Mouse (Mus musculus): ENCODE results near the gene Dcst2. TPM values are rescaled to one million over a fixed set of nuclear protein-coding genes. Genes with fewer than 3 reads are reported as not detected.

Gene Dcst2
- total and polyA plus RNA-seq, 2 experiments from 2014 or later: 0.07 TPM; not detected in 1

- TF ChIP-seq EP300 (IDR thresholded peaks at IDR 0.05; ENCODE audit: low read depth) (no peak), CTCF (IDR thresholded peaks at IDR 0.05; ENCODE audit: low read depth) (no peak)
- ATAC-seq (ENCODE audit: insufficient read depth, low read depth) (no peak), DNase-seq (ENCODE audit: low spot score) (no peak)
- peaks cover 2% of the 10 kb centered on the region; the same call in 1 of the 2 replicates for H3K4me1 ChIP-seq (ENCODE audit: control insufficient read depth, insufficient read depth)
- no peak overlapping the region for H3K9ac ChIP-seq (replicated peaks; ENCODE audit: low read depth, low read length)
- no peaks in the 10 kb centered on the region for H3K9me3 ChIP-seq (replicated peaks; ENCODE audit: control insufficient read depth, low read length)
- no peaks in the 10 kb centered on the region for H3K36me3 ChIP-seq (replicated peaks; ENCODE audit: control insufficient read depth, insufficient read depth, low read length)
- H3K27me3 ChIP-seq (ENCODE audit: control insufficient read depth, insufficient read depth, low read length): peaks cover 25% of the 10 kb centered on the region; the same call in 1 of the 2 replicates
- WGBS: 70% methylated on average over 6 of the region's 6 CpGs
- H3K4me2 ChIP-seq (ENCODE audit: low read depth, low read length): no peak overlapping the region
- peak overlapping the region; percentile 58 for H3K27ac ChIP-seq (ENCODE audit: low read depth)
- no peak overlapping the region for H3K4me3 ChIP-seq (ENCODE audit: low read depth, low read length)
Observed at GRCm38 (mm10) chr3:89355512-89355902, 6.3 kb upstream of the Dcst2 start.

GRCm38 (mm10) chr3:89356029-89356428 is 5.7 kb upstream of the Dcst2 start:
- Histone ChIP-seq H3K4me3 (ENCODE audit: low read depth, low read length) (no peak overlapping the region), H3K36me3 (replicated peaks; ENCODE audit: control insufficient read depth, insufficient read depth, low read length) (no peaks in the 10 kb centered on the region), H3K27me3 (ENCODE audit: control insufficient read depth, insufficient read depth, low read length) (peaks cover 20% of the 10 kb centered on the region; the same call in 1 of the 2 replicates), H3K9me3 (replicated peaks; ENCODE audit: control insufficient read depth, low read length) (no peaks in the 10 kb centered on the region), H3K4me2 (ENCODE audit: low read depth, low read length) (no peak overlapping the region), H3K27ac (ENCODE audit: low read depth) (no peak overlapping the region), H3K9ac (replicated peaks; ENCODE audit: low read depth, low read length) (no peak overlapping the region), H3K4me1 (ENCODE audit: control insufficient read depth, insufficient read depth) (no peaks in the 10 kb centered on the region; the same call in 1 of the 2 replicates)
- ATAC-seq (ENCODE audit: insufficient read depth, low read depth): no peak
- WGBS: 54% methylated on average over 9 of the region's 9 CpGs
- DNase-seq (ENCODE audit: low spot score): no peak
- TF ChIP-seq CTCF (IDR thresholded peaks at IDR 0.05; ENCODE audit: low read depth) (no peak), EP300 (IDR thresholded peaks at IDR 0.05; ENCODE audit: low read depth) (no peak)

GRCm38 (mm10) chr3:89359630-89360029 is 2.1 kb upstream of the Dcst2 start:
- no peaks in the 10 kb centered on the region for H3K9me3 ChIP-seq (replicated peaks; ENCODE audit: control insufficient read depth, low read length)
- H3K9ac ChIP-seq (replicated peaks; ENCODE audit: low read depth, low read length): no peak overlapping the region
- WGBS: 66% methylated on average over 5 of the region's 6 CpGs
- H3K36me3 ChIP-seq (replicated peaks; ENCODE audit: control insufficient read depth, insufficient read depth, low read length): no peaks in the 10 kb centered on the region
- ATAC-seq (ENCODE audit: insufficient read depth, low read depth) (no peak), DNase-seq (ENCODE audit: low spot score) (no peak)
- TF ChIP-seq EP300 (IDR thresholded peaks at IDR 0.05; ENCODE audit: low read depth): no peak
- TF ChIP-seq CTCF (IDR thresholded peaks at IDR 0.05; ENCODE audit: low read depth): no peak
- no peaks in the 10 kb centered on the region for H3K27me3 ChIP-seq (ENCODE audit: control insufficient read depth, insufficient read depth, low read length)
- no peaks in the 10 kb centered on the region; the same call in 1 of the 2 replicates for H3K4me1 ChIP-seq (ENCODE audit: control insufficient read depth, insufficient read depth)
- no peak overlapping the region for H3K4me2 ChIP-seq (ENCODE audit: low read depth, low read length)
- H3K27ac ChIP-seq (ENCODE audit: low read depth): no peak overlapping the region
- no peak overlapping the region for H3K4me3 ChIP-seq (ENCODE audit: low read depth, low read length)

- Histone ChIP-seq H3K9me3 (replicated peaks; ENCODE audit: control insufficient read depth, low read length) (no peaks in the 10 kb centered on the region), H3K27ac (ENCODE audit: low read depth) (no peak overlapping the region), H3K9ac (replicated peaks; ENCODE audit: low read depth, low read length) (no peak overlapping the region), H3K4me1 (ENCODE audit: control insufficient read depth, insufficient read depth) (no peaks in the 10 kb centered on the region; the same call in 1 of the 2 replicates), H3K27me3 (ENCODE audit: control insufficient read depth, insufficient read depth, low read length) (no peaks in the 10 kb centered on the region), H3K36me3 (replicated peaks; ENCODE audit: control insufficient read depth, insufficient read depth, low read length) (no peaks in the 10 kb centered on the region), H3K4me3 (ENCODE audit: low read depth, low read length) (no peak overlapping the region), H3K4me2 (ENCODE audit: low read depth, low read length) (no peak overlapping the region)
- TF ChIP-seq CTCF (IDR thresholded peaks at IDR 0.05; ENCODE audit: low read depth) (no peak), EP300 (IDR thresholded peaks at IDR 0.05; ENCODE audit: low read depth) (no peak)
- no peak for DNase-seq (ENCODE audit: low spot score)
- ATAC-seq (ENCODE audit: insufficient read depth, low read depth): no peak
- WGBS: 60% methylated on average over 3 of the region's 3 CpGs
Observed at GRCm38 (mm10) chr3:89360237-89360636, 1.5 kb upstream of the Dcst2 start.

- TF ChIP-seq CTCF (IDR thresholded peaks at IDR 0.05; ENCODE audit: low read depth): no peak
- TF ChIP-seq EP300 (IDR thresholded peaks at IDR 0.05; ENCODE audit: low read depth): no peak
- no peaks in the 10 kb centered on the region for H3K36me3 ChIP-seq (replicated peaks; ENCODE audit: control insufficient read depth, insufficient read depth, low read length)
- WGBS: 62% methylated on average over 8 of the region's 8 CpGs
- H3K9me3 ChIP-seq (replicated peaks; ENCODE audit: control insufficient read depth, low read length): no peaks in the 10 kb centered on the region
- no peaks in the 10 kb centered on the region for H3K27me3 ChIP-seq (ENCODE audit: control insufficient read depth, insufficient read depth, low read length)
- H3K4me3 ChIP-seq (ENCODE audit: low read depth, low read length): no peak overlapping the region
- no peak for DNase-seq (ENCODE audit: low spot score)
- no peak for ATAC-seq (ENCODE audit: insufficient read depth, low read depth)
- H3K4me2 ChIP-seq (ENCODE audit: low read depth, low read length): no peak overlapping the region
- H3K4me1 ChIP-seq (ENCODE audit: control insufficient read depth, insufficient read depth): no peaks in the 10 kb centered on the region
- no peak overlapping the region for H3K9ac ChIP-seq (replicated peaks; ENCODE audit: low read depth, low read length)
- H3K27ac ChIP-seq (ENCODE audit: low read depth): no peak overlapping the region
Observed at GRCm38 (mm10) chr3:89364631-89365030, 2.9 kb downstream of the Dcst2 start.

- ATAC-seq (ENCODE audit: insufficient read depth, low read depth) (no peak), DNase-seq (ENCODE audit: low spot score) (no peak)
- 87% methylated on average over 11 of the region's 11 CpGs for WGBS
- no peaks in the 10 kb centered on the region for H3K9me3 ChIP-seq (replicated peaks; ENCODE audit: control insufficient read depth, low read length)
- no peak within 1 kb of the TSS for H3K4me2 ChIP-seq (ENCODE audit: low read depth, low read length)
- TF ChIP-seq CTCF (IDR thresholded peaks at IDR 0.05; ENCODE audit: low read depth): no peak
- H3K27me3 ChIP-seq (ENCODE audit: control insufficient read depth, insufficient read depth, low read length): no peaks in the 10 kb centered on the region
- H3K27ac ChIP-seq (ENCODE audit: low read depth): no peak within 1 kb of the TSS
- H3K4me1 ChIP-seq (ENCODE audit: control insufficient read depth, insufficient read depth): no peaks in the 10 kb centered on the region
- H3K4me3 ChIP-seq (ENCODE audit: low read depth, low read length): no peak within 1 kb of the TSS
- no peaks in the 10 kb centered on the region for H3K36me3 ChIP-seq (replicated peaks; ENCODE audit: control insufficient read depth, insufficient read depth, low read length)
- no peak within 1 kb of the TSS for H3K9ac ChIP-seq (replicated peaks; ENCODE audit: low read depth, low read length)
Observed at GRCm38 (mm10) chr3:89365153-89365485, 3.3 kb downstream of the Dcst2 start, which contains the start of gene Dcst1. Dcst1 (minus strand) TSS chr3:89365253.

Data from heart, postnatal 0 days (tissue).